Mouse (Mus musculus): ENCODE results near the gene Rps6kl1.

GRCm38 (mm10) chr12:85106292-85106691, 44.8 kb downstream of the Rps6kl1 start:
- TF ChIP-seq POLR2A (IDR thresholded peaks at IDR 0.05; ENCODE audit: extremely low read depth, insufficient read depth, low read length) (no peak), CTCF (IDR thresholded peaks at IDR 0.05; ENCODE audit: low read depth, low read length) (no peak)

Data from liver, adult 2 months (tissue).